Mouse (Mus musculus): Measurements from ENCODE around the gene Pcyt2.

The Pcyt2 gene

DNA sequence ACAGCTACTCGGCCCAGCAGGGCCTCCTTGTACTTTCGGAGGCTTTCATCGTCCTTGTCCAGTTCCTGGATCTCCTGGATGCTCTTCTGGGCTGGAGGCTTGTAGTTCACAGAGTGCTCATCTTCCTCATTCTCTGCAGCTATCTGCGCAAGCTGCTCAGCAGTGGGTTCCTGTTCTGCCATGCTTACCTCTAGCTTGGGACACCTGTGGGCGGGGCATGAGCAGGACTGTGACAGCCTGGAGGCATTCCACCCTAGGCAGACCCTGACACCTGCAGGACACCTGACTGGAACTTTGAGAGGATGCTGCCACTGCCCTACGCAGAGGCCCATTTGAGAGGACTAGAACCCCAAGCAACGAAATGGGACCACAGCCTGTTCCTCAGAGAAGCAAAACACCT lies 37.5 kb downstream of the Pcyt2 start:
- peak; percentile 36 to 38 for DNase-seq

DNA sequence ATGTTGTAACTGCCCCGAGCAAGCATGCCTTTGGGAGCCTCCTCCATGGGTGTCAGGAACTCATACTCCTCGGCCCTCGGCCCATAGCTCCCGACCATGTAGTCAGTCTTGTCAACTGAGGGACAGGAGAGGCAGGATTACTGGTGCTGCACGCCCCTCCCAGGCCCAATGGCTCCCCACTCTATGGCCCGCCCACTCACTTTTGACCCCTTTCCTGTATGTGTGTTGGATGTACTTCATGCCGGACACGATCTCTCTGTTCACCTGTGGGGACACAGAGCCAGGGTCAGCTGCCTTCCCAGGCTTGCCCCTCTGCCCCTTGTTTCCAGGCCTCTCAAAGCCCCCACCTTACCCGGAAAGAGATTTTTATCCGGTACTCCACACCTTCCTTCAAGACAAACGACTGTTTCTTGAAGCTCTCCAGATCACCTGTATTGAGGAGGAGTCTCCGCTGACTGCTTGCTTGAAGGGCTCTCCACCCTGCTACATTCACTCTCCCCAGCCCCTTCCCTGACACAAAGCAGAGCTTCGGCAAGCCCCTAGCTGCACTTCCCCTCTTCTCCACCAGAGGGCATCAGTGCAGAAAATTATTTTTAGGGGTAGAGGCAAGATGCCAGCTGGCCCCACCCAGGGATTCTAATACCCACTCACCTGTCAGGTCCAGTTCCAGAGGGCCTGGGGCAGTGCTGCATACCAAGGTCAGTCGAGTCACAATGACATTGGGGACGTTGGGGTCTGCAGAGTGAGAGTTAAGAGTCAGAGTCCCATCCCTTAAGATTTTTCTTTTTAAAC lies 38.2 kb downstream of the Pcyt2 start:
- DNase-seq: peak; percentile 90 to 94

DNA sequence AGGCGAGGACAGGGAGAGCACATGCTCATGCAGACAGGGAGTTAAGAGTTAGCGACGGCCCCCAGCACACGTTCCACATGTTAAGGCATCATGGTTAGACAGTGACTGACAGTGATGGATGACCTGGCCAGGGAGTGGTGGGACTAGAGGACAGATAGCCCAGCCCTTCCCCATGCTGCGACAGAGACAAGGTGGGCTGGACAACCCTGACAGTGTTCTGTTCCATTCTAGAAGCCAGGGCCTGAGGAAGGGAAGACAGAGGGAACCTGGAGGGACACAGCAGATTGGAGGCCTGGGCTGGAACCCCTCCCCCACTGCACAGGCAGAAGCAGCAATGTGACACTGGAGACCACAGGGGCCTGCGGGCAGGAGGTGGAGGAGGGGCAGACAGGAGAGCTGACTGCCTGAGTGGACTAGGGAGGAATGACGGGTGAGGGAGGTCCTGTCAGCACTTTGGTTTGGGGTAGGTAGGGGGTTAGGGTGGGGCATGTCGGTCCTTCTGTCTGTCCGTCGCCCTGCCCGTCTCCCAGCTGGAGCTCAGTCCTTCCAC lies 39.0 kb downstream of the Pcyt2 start:
- peak; percentile 35 to 45 for DNase-seq

DNA sequence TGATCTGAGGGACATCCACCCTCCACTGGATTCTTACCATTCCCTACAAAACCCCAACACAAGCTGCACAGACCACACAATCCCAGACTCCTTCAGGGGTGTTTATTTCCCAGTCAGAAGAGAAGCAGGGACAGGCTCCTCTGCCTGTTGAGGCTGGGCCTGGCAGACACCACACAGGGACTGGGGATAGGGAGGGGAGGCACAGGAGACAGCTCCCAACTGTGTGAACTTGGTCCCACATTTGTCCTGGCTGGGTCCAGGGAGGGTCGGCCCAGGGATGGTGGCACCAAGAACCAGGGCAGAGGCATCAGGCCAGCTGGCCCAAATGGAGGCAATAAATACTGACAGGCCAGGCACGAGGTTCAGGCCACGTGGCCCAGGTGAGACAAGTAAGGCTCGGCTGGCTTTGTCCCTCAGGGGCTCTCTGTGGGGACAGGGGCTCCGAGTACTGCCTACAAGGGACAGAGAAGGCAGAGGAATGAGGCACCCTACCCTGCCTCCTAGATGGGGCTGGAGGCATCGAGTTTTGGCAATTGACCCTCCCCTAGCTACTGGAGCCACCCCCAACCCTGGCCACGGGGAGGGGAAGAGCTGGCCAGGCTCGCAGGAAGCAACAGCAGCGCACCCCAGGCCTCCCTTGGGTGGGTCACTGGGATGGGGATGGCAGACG lies 39.6 kb downstream of the Pcyt2 start:
- no peak for DNase-seq

DNA sequence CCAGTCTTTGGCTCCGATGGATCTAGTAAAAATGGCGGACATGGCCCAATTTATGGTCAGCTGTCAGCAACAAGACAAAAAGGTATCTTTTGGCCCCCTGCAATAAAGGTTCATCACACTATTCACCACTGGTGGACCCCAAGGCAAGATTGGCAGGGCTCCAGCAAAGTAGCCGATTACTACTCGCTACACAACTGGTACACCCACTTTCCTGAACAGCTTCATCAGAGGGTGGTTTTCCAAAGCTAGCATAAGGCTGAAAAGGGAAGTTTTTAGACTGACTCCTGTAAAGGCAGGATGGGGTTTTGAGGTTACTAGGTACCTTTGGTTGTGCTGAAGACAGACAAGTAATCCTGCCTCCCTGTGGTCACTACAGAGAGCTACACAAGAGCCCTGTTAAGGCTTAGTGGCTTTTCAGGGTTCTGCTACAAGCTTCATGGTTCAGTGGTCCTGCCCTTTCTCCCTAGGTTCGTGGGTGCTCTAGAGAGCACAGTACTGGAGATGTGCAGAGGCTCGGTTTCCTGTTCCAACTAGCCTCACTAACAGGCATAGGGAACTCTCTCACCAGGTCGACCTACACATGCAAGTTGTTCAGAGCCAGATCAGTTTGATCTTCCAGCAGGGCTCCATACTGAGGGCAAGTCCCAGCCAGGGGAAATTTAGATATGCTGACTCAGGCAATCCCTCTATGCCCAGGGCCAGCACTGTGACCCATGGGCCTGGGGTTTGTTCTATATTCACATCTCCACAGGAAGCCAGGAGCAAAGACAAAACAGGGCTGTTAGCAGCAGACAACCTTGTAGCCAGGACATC lies 40.3 kb downstream of the Pcyt2 start:
- DNase-seq: peak; percentile 50 to 61

DNA sequence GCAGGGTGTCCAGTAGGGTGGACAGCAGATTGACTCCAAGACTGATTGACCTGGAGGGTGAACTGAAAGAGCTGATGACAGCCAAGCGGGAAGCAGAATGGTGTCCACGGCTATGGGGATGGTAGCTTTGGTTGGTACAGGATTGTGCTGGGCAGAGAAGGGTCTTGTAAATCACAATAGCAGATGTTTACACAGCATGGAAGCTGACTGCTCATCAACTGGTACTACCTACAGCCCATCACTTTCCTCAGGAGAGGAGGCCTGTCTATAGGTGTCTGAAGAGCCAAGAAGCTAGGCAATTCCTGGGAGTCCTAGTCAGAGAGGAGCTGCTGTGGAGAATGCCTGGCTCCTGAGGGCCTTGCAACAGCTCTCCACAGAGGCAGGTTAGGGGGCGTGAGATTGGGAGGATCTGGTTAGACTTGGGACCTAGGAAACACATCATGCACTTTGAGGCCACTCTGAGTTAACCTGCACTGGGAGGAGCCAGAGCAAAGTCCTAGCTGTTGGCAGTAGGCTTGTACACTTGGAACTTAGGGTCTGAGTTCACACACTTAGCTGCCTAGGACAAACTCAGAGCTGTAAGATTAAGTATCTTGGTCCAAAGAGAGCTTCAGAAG lies 41.3 kb downstream of the Pcyt2 start:
- DNase-seq: no peak

DNA sequence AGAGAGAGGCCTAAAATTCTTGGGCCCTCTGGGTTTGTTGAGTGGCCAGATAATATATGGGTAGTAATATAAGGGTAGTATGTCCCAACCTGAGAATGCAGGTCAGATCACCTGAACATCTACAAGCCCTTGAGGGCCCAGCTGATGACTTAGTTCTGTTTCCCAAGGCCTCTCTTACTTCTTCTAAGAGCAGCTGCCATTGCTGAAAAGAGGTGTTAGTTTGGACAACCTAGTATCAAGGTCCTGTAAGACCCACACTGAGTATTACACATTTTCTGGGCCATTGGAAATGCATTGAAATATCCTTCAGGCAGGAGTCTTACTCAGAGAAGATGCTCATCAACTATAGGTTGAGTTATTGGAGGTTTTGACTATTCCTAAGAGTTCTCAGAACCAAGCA lies 41.8 kb downstream of the Pcyt2 start:
- no peak for DNase-seq

DNA sequence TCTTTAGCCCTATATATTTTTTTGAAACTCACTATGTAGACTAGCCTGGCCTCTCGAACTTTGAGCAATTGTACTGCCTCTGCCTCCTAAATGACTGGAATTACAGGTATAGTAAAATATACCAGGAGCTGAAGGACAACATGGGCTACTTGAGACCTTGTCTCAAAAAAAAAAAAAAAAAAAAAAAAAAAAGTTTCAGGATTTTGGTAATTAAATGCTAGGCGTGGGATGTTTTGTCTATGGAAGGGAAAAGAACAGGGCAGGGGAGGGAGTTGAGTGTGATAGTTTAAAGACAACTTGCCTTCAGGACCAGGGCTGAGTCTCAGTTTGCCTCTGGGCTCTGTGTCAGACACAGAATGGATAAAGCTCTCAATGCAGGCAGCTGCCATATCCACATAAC lies 42.7 kb downstream of the Pcyt2 start:
- no peak for DNase-seq

DNA sequence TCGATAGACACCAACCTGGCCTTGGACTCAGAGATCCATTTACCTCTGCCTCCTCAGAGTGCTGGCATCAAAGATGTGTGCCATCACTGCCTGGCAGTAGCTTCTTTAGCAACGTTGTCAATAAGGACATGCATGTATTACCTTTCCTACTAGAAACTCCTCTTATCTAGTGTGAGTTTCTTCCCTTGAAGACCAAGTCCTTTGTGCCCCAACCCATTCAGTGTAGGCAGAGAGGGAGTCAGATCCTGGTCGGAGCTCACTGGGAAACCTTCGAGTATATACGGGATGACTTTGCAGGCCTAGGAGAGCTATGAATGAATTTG lies 43.5 kb downstream of the Pcyt2 start:
- no peak for DNase-seq

DNA sequence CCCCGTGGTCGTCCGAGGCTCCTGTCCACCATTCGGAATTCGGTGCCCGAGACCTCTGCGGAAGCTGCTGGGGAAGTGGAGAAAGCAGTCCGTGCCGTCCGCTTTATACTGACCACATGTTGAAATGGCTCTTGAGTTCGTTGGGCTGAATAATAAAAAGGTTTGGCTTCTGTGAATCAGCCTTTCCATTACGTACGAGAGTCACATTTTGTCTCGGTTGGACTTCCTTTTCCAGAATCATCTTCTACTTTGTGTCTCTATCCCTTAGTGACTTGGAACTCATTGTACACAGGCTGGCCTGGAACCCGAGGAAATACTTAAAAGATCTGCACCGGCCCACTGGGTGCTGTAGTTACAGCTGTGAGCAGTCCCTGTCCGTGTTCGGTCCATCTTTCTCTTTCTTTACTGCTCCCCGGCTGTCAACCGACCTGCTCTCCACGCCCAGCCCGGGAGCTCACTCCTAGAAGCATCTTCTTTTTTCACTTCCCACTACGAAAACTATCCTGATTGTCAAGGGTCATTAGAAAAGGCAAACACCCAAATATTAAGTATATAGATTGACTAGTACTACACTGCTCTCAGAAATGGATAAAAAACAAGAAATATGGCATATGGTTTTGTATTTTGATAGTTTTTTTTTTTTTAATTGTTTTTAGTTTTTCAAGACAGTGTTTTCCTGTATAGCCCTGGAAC lies 44.0 kb downstream of the Pcyt2 start:
- DNase-seq: no peak

DNA sequence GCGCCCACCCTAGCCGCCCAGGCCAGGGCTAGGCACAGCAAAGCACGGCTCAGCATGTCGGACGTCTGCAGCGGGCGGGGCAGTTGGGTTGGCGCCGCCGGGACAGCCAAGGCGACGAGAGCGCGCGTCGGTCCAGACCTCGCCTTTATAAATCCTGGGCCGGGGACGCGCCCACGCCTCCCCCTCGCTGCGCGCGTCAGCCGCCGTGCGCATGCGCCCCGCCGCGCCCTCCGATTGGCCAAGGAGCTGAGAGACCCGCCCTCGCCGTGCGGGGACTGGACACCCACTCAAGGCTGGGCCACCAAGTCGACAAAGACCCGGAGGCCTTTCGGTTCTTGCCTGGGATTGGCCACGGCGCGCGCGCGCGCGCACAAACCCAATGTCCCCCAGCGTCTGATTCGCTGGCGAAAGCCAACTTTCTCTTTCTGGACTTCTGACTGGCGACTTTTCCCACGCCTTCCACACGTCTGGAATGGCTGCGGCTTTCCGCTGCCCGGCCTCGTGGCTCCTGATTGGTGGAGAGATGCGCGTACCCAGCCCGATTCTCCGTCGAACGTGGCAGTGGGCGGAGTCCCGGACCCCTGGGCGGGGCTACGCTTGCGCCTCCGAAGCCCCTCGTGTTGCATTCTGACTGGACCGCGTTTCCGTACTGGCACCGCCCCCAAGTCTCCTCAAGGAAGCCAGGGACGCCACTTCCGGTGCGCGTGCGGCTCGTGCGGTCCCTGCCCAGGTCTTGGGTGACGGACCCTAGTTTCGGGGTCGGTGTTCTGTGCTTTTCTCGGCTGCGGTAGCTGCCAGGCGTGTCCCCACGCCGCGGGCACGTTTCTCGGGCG lies 44.8 kb downstream of the Pcyt2 start, which contains the start of gene P4hb:
TSS of gene P4hb (minus strand) at position 502 of the 833 bp plus-strand sequence.
- peak; percentile 100 for DNase-seq

DNA sequence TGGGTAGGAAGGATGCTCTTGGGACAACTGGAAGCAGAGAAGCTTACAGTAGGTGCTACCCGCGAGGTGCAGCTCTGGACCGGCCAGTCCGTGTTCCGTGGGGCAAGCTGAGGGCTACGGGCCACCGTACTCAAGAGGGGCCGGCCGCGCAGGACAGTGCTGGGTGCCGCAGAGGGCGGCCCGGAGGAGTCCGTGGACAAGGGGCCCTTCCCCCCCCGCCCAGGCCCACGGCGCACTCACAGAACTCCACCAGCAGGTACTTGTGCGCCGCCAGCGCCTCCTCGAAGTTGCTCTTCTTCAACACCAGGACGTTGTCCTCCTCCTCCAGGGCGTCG lies 45.4 kb downstream of the Pcyt2 start:
- no peak for DNase-seq

DNA sequence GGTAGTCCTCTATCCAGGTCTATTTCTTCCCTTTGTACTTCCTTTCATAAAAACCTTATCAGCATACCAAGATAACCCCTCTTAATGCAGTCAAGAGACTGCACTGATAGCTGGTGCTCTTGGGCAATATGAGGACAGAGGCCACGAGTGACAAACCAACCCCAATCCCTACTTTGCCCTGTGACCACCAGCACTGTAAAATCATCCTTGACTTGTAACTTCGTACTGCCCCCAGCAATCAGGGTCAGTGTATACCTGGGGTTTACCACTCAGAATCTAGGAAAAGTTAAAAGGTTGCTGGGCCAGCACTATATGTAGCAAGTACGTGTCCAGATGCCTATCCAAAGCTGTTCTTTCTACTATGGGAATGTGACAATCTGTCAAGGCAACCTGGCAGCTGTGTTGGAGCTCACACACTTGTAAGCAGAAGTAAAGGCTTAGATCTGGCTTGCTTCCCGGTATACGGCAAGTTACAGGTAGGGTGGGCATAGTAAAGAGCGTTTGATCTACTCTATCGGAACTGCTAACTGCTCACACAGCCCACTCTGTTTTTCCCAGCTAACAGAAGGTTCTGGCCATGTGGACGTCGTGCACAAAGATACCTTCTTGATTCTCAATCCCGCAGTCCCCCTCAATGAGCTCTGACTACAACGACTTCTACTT lies 45.9 kb downstream of the Pcyt2 start:
- DNase-seq: peak; percentile 20 to 34

DNA sequence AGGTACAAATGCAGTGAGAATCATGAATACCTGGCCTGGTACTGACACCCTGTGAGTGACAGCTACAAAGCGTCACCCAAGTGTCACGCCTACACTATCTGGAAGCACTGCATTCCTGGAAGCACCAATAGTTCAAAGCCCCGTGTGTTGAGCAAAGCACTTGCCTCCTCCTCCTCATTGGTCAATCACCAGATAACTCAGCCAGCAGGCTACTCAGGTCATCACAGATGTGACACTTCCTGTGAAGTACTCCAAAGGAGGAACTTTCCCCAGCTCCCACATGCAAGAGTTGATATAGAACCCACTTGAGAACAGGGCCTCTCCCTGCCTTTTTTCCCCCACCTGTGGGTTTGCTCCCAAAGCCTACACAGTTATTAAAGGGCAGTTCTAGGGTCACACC lies 46.6 kb downstream of the Pcyt2 start:
- DNase-seq: no peak

DNA sequence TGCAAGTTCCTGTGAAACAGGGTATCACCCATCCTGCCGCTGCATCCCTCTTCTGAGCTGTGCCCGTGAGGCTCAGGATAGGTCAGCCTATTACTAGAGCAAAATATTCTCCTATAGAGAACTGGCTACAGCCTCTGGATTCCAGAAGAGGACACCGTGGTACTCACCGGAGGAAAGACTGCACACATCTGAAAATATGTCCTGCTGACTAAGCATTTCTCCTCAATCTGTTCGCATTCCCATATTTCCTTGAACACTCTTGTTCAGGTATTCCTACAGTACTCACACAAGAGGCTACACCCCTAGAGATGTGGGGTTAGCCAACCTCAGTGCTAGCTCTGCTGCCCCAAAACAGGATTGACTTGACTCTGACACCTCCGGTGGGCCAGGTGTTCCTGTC lies 49.4 kb downstream of the Pcyt2 start:
- no peak for DNase-seq

DNA sequence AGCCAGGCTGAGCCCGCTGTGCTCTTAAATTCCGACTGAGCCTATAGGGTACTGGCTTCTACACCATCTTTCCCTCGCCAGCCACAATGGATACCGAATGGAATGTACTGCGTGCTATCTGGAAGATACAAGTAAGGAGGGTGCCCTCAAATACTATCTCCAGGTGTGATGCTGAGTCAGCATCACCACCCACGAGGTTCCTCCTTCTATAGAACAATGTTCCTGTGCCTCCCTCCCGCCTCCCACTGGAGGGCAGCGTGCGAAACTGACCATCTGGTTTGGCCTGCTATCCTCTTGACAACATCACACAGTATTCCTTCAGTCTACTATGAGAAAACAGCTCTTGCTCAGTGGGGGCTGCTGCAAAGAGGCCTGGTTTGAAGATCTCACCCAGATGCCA lies 52.6 kb downstream of the Pcyt2 start:
- DNase-seq: no peak

DNA sequence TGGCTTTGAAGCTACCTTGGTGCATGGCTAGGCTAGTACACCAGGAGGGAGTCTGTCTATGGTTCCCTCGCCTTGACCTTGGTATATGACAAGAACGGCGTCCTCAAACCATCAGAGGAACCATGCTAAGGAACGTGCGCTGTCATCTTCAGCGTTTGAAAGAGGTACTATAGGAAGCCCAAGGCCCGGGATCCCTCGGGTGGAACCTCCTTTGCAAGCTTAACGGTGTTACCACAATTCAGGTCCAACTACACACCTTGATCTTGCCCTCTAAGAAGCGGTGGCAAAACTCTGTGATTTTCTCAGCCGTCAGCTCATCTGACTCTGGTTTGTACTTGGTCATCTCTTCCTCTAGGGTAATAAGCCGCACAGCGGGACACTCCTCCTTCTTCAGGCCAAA lies 54.8 kb downstream of the Pcyt2 start:
- no peak for DNase-seq

DNA sequence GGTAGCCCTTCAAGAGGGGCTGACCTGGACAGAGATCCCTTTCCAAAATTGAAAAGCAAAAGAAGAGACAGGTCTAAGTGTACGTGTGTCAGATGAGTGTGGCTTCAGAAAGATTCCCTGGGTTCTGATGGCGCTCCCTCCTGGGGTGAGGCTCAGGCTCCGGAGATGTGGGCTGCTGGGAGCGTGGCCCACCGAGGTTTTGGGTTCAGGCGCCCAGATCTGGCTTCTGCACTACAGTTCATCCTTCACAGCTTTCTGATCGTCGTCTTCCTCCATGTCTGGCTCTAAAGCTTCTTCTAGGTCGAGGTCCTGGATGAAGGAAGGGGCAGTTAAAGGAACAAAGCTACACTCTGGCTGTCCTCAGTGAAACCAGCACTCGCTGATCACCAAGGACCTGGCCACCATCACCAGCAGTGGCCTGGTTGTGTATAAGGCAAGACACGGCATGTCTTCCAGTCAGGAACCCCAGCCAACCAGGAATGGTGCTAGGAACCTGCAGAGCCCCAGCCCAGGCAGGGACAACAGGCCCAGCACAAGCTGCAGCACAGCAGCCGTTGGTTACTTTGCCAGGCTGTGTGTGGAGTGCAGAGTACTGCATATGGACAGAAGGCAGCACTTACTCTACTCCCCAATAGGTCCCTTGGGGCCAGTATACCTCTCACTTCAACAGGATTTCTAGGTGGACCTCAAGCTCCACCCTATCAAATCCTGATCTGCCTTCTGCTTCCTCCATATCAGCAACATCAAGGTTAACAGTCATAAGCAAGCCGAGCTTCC lies 56.6 kb downstream of the Pcyt2 start:
- no peak for DNase-seq

All from cerebellum, postnatal 10 days (tissue).